Mouse (Mus musculus) myocyte (in vitro differentiated cells): ENCODE measurements at regions not wholly inside any gene's neighbourhood (a gene's known extent, or its start where the extent isn't known, plus 50 kb on each side); places are given as distances from the start of the nearest gene placed in this dataset.

ENCODE experiments used
- E2F4 ChIP-seq: IDR thresholded peaks from one replicate; pipeline ENCODE4 v1.6.1; 2011; ENCODE audit warnings: mild to moderate bottlenecking, control low read depth, moderate library complexity; ENCODE audit not compliant: insufficient read depth
- MAX ChIP-seq: IDR thresholded peaks from one replicate; pipeline ENCODE4 v1.6.1; 2011; ENCODE audit warnings: low read depth, mild to moderate bottlenecking, control low read depth
- MYOD1 ChIP-seq, 3 experiments: IDR thresholded peaks; one replicate each; pipeline ENCODE4 v1.6.1; 2011; ENCODE audit warnings: control low read depth in 2 of 3, low read depth in 2 of 3, mild to moderate bottlenecking in 2 of 3, moderate library complexity in 1 of 3; ENCODE audit not compliant: insufficient read length in 2 of 3, control insufficient read depth in 1 of 3
- POLR2A ChIP-seq: IDR thresholded peaks from one replicate; pipeline ENCODE4 v1.6.1; 2011; ENCODE audit warnings: low read depth, mild to moderate bottlenecking, control low read depth, moderate library complexity; ENCODE audit not compliant: insufficient read length
- POLR2AphosphoS2 ChIP-seq: IDR thresholded peaks from one replicate; pipeline ENCODE4 v1.6.1; 2011; ENCODE audit warnings: low read depth, control low read depth; ENCODE audit not compliant: insufficient read length
- SRF ChIP-seq: IDR thresholded peaks from one replicate; pipeline ENCODE4 v1.6.1; 2011; ENCODE audit warnings: low read depth; ENCODE audit not compliant: control insufficient read depth, insufficient read length
- TCF3 ChIP-seq: IDR thresholded peaks from one replicate; pipeline ENCODE4 v1.6.1; 2011; ENCODE audit warnings: low read depth, control low read depth; ENCODE audit not compliant: insufficient read length

- TF ChIP-seq POLR2AphosphoS2 = no peak
- TF ChIP-seq SRF = no peak
- no peak for TF ChIP-seq E2F4
- no peak for TF ChIP-seq MYOD1 (IDR thresholded peaks at IDR 0.05; ENCODE audit: control insufficient read depth in 1 of 3, insufficient read length in 2 of 3, low read depth in 2 of 3)
- no peak for TF ChIP-seq POLR2A
- no peak for TF ChIP-seq TCF3
- TF ChIP-seq MAX = no peak
These were observed 99.7 kb upstream of the Pde3a start for GRCm38 (mm10) chr6:141149170-141149917.
